Mouse (Mus musculus): ENCODE results near the gene Lin28b.

GRCm38 (mm10) chr10:45369639-45370038 lies 116.6 kb downstream of the Lin28b start:
- no peak for TF ChIP-seq CTCF (IDR thresholded peaks at IDR 0.05; ENCODE audit: extremely low read depth, insufficient read depth, insufficient read length, insufficient replicate concordance)
- TF ChIP-seq POLR2A (IDR thresholded peaks at IDR 0.05; ENCODE audit: low read depth, low read length): no peak
